Mouse (Mus musculus): ENCODE measurements at regions not wholly inside any gene's neighbourhood (a gene's known extent, or its start where the extent isn't known, plus 50 kb on each side); places are given as distances from the start of the nearest gene placed in this dataset.

GRCm38 (mm10) chr16:9083740-9084139 is 253.8 kb downstream of the 1810013L24Rik start:
- TF ChIP-seq E2F4 (IDR thresholded peaks at IDR 0.05; ENCODE audit: insufficient replicate concordance, low read depth, low read length) (no peak), EP300 (IDR thresholded peaks at IDR 0.05; ENCODE audit: low read length) (no peak), USF1 (IDR thresholded peaks at IDR 0.05; ENCODE audit: low read depth, low read length) (no peak)

Data from CH12.LX (cell line).